Mouse (Mus musculus) E14TG2a.4 (cell line): ENCODE measurements at regions not wholly inside any gene's neighbourhood (a gene's known extent, or its start where the extent isn't known, plus 50 kb on each side); places are given as distances from the start of the nearest gene placed in this dataset.

Experiments used
- CTCF ChIP-seq: conservative IDR thresholded peaks from 2 replicates; pipeline ENCODE4 v1.5.1; 2014; ENCODE audit warnings: low read length
- NANOG ChIP-seq: IDR thresholded peaks from 2 replicates; pipeline ENCODE4 v1.6.1; 2014; ENCODE audit warnings: borderline replicate concordance, low read length, mixed read lengths
- POU5F1 ChIP-seq: IDR thresholded peaks from 2 replicates; pipeline ENCODE4 v1.6.1; 2014; ENCODE audit warnings: low read length, borderline replicate concordance

GRCm38 (mm10) chr9:116450829-116451228 lies 275.7 kb upstream of the Tgfbr2 start:
- TF ChIP-seq CTCF (no peak), POU5F1 (no peak), NANOG (no peak)
